Mouse (Mus musculus) megakaryocyte, adult 5-6 weeks (primary cell): ENCODE measurements around the gene Lrrc28. TPM values are rescaled to one million over a fixed set of nuclear protein-coding genes. Genes with fewer than 3 reads are reported as not detected.

Source experiments
- total RNA-seq, 2 experiments: library from RNA; stranded (forward) in 1 of 2; stranded (reverse) in 1 of 2; fragments of 153-499, 151-499 nt in 1 of 2; fragments of 221-1000, 200-1000 nt in 1 of 2; gene quantifications; 2 replicates each; pipeline versions ENCODE4 v1.2.3 to v1.2.4; 2015 to 2017

Lrrc28 gene
- total RNA-seq, 2 experiments from 2014 or later = 9.0 to 10.2 TPM

Other genes with a start within 250 kb of the Lrrc28 start
- gene Ttc23, start 2.1 kb upstream of the Lrrc28 start, total RNA-seq (2015) = 0.36 and 1.9 TPM in 2 replicates
- gene Ttc23, start 2.1 kb upstream of the Lrrc28 start, total RNA-seq (2017) = 0.69 and 2.1 TPM in 2 replicates
- not detected in 2 replicates for gene Synm, start 114.5 kb upstream of the Lrrc28 start, total RNA-seq (2015)
- 0.07 TPM in 1 of 2 replicates, not detected in the other for gene Synm, start 114.5 kb upstream of the Lrrc28 start, total RNA-seq (2017)